Mouse (Mus musculus): ENCODE measurements around the gene Pknox2.

The Pknox2 gene

DNA sequence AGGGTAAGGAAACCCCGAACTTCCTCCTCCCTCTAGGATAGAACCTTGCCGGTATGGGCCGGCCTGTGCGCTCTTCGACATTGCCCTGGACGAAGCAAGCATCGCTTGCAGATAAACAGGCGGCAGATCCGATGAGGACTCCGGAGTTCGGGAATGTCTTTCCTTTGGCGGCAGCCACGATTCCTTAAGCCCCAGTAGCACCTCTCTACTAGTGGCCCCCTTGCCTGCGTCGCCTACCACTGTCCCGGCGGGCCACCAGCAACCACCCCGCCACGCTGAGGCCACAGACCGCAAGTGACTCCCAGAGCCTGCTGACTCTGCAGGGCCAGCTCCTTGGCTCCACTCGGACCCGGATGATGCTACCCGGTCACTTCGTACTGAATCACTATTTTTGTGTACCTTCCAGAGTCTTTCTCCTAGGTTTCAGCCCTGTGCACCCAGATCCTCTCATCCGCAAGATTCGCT, 2.0 kb downstream of the Pknox2 start:
- ChIA-PET CTCF (interaction anchor here in 3 of 4 experiments (0.9 to 2.6 kb wide), 3 partner anchors 109 to 172 kb away, joined by 3 to 8 read pairs (median 7); no protein-coding TSS in a partner anchor), POLR2A (interaction anchor here in 3 of 4 experiments (0.6 to 3.1 kb wide), 19 partner anchors 9 to 174 kb away, joined by 3 to 12 read pairs (median 4); partner anchors contain the start of gene Tmem218 (in 1 of the 3))

DNA sequence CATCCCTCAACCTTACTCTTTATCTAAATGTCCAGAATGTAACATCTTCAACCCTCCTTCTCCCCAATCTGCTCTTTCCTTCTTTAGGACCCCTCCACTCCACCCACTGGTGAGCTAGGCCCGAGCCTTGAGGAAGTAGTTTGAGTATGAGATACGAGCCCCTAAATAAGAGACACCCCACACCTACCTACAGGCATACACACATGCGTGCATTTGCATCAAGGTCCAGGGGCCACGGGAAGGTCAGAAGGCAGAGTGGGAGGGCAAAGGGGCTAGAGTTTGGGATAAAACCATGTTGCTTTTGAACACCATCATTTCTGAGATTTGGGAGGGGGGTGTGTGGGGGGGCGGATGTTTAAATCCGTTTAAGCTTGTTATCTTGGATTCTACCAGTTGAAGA, 2.5 kb downstream of the Pknox2 start:
- ChIA-PET CTCF (interaction anchor here in 3 of 4 experiments (0.7 to 2.0 kb wide), 5 partner anchors 9 to 257 kb away, joined by 3 to 7 read pairs (median 3); no protein-coding TSS in a partner anchor), POLR2A (interaction anchor here in 3 of 4 experiments (0.7 to 2.1 kb wide), 10 partner anchors 9 to 138 kb away, joined by 3 to 9 read pairs (median 5); no protein-coding TSS in a partner anchor)

DNA sequence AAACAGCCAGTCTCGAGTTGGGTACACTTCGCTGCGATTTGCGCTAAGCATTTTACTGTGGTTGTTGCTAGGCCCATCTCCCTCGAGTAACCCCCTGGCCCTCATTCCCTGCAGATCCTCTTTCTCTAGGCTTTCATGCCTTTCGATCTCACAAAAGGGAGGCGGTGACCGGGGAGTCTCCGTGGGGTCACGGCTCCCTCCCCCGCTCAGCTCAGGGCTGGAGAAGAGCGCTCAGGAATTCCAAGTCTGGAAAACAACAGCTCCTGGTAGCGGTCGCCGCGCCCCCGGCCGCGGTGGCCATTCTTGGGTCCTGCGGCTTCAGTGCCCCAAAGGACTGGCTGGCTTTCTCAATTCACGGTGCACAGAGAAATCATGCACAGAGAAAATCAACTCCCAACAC, 3.0 kb downstream of the Pknox2 start:
- ChIA-PET CTCF (interaction anchor here in 3 of 4 experiments (0.7 to 2.0 kb wide), 9 partner anchors 9 to 257 kb away, joined by 3 to 7 read pairs (median 3); no protein-coding TSS in a partner anchor), POLR2A (interaction anchor here in 3 of 4 experiments (0.7 to 2.0 kb wide), 8 partner anchors 24 to 122 kb away, joined by 3 to 8 read pairs (median 4); no protein-coding TSS in a partner anchor)

DNA sequence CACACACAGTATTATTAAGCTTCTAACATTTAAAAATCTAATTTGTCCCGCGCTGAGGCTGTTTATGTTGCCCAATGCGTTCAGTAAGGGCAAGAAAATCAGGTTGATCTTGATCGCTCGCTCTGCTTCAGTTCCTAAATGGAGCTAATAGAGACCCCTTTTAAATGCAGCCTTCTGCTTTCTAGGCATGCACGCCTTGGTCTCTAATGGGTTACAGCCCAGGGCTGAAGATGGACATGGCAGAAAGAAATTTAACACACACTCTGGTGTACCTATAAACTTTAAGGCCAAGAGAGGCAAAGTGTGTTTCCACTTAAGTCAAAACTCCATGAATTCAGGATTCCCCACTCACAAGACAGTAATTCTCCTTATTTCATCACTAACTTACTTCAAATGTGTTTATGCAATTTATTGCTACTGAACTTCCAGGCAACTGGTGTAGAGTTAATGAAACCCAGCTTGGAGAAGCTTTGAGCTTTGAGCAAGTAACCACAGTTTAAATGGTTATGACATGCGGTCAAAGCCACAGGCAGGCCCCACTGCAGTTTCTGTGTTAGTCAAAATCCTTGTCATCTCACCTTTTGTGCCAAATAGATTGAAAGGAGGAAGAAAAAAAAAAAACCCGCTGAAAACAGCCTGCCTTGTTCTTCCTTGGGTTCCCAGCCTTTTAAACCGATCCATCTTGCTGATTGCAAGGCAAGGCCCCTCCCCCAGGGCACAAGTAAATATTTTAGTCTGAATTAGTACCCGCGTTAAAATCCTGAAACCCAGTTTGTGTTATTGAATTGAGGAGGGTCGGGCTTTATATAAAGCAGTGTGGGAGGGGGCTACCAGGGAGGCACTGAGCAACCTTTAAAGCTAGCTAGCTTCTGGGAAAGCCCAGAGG, 3.9 kb downstream of the Pknox2 start:
- ChIA-PET POLR2A (interaction anchor here in 3 of 4 experiments (0.6 to 2.0 kb wide), 11 partner anchors 15 to 235 kb away, joined by 3 to 5 read pairs (median 4); no protein-coding TSS in a partner anchor), CTCF (interaction anchor here in 3 of 4 experiments (0.6 to 2.0 kb wide), 8 partner anchors 9 to 248 kb away, joined by 3 to 7 read pairs (median 3); no protein-coding TSS in a partner anchor)

DNA sequence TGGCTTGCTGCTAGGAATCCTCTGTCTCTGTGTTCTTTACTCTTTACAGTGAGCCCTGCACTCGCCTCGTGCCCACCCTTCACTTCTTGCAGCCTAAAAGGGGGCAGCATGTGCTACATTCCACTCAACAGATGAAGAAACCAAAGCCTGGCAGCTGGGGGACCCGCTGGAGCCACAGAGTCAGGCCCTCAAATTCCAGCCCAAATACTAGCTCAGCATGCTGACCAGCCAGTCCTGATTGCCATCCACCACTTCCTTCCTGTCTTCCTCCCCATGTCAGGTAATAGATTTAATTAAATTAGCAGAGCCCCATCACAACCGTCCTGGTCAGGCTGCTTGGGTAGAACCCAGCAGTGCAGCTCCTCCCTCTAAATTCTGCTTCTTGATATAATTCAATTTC, 5.1 kb downstream of the Pknox2 start:
- CTCF ChIA-PET = no interaction called here
- POLR2A ChIA-PET = interaction anchor here in 2 of 4 experiments (1.1 to 2.1 kb wide), 2 partner anchors 9 to 32 kb away, joined by 3 to 6 read pairs; no protein-coding TSS in a partner anchor

DNA sequence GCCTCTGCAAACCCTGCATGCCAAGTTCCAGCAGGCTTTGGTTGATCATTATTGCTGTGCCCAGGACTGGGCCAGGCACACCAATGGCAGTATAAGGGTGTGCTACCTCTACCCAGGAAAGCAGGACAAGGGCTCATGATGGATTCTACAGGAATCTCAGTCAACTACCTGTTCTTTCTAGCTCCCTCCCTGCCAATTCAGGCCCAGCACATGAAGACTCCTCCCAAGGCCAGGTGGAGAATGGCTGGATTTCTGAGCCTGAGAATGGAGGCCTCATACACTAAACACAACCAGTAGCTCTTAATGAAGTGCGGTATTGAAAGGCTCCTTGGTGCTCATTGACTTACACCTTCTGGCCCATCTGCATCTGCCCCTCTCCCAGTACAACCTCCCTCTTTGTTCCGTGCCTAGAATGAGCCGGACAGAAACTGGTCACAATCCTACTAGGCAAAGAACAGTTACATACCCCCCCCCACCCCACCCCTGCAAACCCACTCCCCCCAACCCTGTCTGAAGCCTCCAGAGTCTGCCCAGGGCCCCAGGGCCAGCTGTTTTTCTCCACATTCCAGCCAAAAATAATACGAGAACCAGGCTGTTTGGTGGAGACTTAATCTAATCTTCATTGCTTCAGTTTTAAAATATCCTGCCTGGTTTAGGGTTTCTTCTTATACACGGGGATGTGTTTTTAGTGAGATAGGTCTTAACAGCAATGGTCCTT, 6.6 kb downstream of the Pknox2 start:
- ChIA-PET CTCF (interaction anchor here in 2 of 4 experiments (0.7 to 1.5 kb wide), 3 partner anchors 39 to 199 kb away, joined by 3 read pairs; no protein-coding TSS in a partner anchor), POLR2A (interaction anchor here in 3 of 4 experiments (0.6 to 3.1 kb wide), 15 partner anchors 8 to 374 kb away, joined by 3 to 10 read pairs (median 4); partner anchors contain the start of gene Tmem218 (in 1 of the 3))

DNA sequence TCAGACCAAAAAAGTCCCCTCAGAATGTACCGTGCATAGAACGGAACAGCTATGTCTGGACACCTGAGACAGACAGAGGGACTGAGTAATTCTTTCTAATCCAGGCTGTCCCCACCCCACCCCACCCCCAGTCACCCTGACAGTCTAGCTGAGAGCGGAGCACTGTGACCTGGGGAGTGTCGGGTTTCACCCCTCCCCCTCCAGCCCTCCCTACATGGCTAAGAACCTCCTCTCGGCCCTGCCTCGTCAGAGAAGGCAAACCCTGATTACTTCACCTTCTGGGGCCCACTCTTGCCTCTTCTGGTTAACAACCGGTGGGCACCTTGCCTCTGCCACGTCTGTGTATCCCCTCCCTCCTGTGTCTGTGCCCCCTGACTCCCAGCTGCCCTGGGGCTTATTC, 7.7 kb downstream of the Pknox2 start:
- ChIA-PET POLR2A (interaction anchor here in 3 of 4 experiments (0.6 to 3.1 kb wide), 20 partner anchors 12 to 210 kb away, joined by 3 to 10 read pairs (median 3); partner anchors contain the start of gene Tmem218 (in 1 of the 3)), CTCF (interaction anchor here in 2 of 4 experiments (0.9 to 1.5 kb wide), 4 partner anchors 48 to 174 kb away, joined by 3 read pairs; no protein-coding TSS in a partner anchor)

DNA sequence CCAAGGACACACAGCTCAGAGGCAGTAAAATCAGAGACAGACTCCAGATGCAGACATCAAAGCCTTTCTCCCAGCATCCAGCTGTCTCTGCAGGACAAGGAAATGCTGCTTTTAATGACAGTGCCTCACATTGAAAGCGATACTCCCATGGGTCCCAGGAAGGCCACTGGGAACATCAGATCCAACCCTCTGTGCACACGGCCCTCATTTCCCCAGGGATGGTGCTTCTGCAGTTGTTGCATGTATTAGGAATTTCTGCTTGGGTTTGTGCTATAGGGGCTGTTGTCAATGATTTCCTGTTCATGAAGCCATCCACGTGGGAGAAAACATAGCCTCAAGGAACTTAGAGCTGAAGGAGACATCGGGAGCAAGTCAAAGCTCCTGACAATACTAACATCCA, 8.3 kb downstream of the Pknox2 start:
- POLR2A ChIA-PET = interaction anchor here in 3 of 4 experiments (0.6 to 3.1 kb wide), 20 partner anchors 8 to 129 kb away, joined by 3 to 10 read pairs (median 4); partner anchors contain the start of gene Pknox2 (in 1 of the 3)

DNA sequence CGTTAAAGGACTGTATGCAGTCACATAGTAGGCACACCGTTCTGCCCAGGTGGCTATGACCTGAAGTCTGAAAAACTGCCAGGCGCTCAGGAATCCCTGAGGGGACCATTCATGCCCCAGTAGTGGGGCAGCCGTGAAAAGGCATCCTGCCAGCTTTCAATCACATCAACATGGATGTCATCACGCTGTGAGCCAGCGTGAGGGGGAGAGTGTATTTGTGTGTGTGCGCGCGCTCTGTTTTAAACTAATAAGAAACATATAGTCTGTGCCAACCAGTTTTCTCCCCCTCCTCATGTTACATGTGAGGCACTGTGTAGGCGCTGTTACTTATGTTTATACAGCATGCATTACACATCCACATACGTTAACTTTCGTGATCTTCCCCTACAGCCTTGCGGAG, 10.9 kb downstream of the Pknox2 start:
- ChIA-PET CTCF (interaction anchor here in 1 of 4 experiments (1.3 kb wide), 1 partner anchor 10 kb away, joined by 3 read pairs; no protein-coding TSS in a partner anchor), POLR2A (interaction anchor here in 2 of 4 experiments (0.6 to 1.6 kb wide), 5 partner anchors 9 to 340 kb away, joined by 3 to 6 read pairs (median 4); partner anchors contain the start of gene Tmem218 (in 1 of the 2))

More for the DNA sequence above, 8.3 kb downstream of the Pknox2 start:
- CTCF ChIA-PET = interaction anchor here in 2 of 4 experiments (0.7 to 1.3 kb wide), 4 partner anchors 48 to 502 kb away, joined by 3 to 5 read pairs (median 3); no protein-coding TSS in a partner anchor

DNA sequence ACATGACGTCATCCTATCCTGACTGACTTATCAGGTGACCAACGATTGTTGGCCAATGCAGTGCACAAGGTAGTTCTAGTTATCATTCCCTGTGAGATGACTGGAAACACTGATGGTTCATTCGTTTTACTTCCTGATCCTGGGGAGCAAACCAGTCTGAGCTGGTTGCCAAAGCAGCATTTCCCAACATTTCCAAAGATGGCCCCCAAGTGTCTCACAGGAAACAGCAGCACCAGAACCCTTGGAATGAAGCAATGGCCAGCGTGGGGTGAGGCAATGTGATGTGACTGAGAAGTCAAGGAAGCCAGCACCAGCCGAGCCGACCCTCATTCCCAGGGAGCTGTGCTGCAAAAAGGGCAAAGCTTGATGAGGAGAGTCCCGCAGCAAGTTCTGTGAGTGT, 13.7 kb downstream of the Pknox2 start:
- POLR2A ChIA-PET = interaction anchor here in 3 of 4 experiments (0.6 to 2.4 kb wide), 8 partner anchors 8 to 83 kb away, joined by 3 to 9 read pairs (median 4); partner anchors contain the start of gene Pknox2 (in 1 of the 3)
- CTCF ChIA-PET = interaction anchor here in 1 of 4 experiments (1.2 kb wide), 1 partner anchor 13 kb away, joined by 3 read pairs; no protein-coding TSS in a partner anchor

DNA sequence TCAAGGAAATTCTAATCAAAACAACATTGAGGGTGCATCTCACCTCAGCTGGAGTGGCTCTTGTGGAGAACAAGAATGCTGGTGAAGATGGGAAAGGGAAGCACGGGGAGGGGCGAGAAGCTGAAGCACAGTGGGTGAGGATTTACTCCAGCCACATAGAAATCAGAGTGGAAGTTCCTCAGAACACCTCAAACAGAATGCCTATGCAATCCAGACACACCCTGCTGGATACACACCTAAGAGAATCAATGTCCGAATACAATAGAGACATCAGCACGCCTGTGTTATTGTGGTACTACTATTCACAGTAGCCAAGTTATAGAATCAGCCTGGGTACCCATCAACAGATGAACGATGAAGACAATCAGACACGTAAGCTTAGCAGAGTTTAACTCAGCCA, 18.2 kb downstream of the Pknox2 start:
- POLR2A ChIA-PET = interaction anchor here in 2 of 4 experiments (0.6 to 1.4 kb wide), 3 partner anchors 9 to 19 kb away, joined by 3 to 4 read pairs (median 3); no protein-coding TSS in a partner anchor
- CTCF ChIA-PET = no interaction called here

DNA sequence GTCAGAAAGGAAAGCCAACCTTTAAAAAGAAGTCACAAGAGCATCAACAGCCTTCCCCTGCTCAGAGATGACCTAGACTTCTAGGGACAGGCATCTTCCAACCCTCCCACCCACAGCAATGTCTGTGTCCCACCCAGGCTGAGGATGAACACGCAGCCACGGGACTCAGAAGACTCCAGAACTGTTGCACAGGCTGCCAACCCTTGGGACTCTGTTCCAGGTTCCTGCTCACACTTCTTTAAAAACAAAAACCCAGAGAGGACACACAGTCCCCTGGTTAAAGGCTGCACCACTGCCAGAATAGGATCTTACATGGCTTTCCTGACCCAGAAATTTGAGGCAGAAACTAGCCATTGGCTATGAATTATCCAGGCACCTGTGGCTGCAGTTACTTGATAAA, 21.0 kb downstream of the Pknox2 start:
- CTCF ChIA-PET = no interaction called here
- POLR2A ChIA-PET = interaction anchor here in 1 of 4 experiments (1.4 kb wide), 1 partner anchor 72 kb away, joined by 3 read pairs; no protein-coding TSS in a partner anchor

DNA sequence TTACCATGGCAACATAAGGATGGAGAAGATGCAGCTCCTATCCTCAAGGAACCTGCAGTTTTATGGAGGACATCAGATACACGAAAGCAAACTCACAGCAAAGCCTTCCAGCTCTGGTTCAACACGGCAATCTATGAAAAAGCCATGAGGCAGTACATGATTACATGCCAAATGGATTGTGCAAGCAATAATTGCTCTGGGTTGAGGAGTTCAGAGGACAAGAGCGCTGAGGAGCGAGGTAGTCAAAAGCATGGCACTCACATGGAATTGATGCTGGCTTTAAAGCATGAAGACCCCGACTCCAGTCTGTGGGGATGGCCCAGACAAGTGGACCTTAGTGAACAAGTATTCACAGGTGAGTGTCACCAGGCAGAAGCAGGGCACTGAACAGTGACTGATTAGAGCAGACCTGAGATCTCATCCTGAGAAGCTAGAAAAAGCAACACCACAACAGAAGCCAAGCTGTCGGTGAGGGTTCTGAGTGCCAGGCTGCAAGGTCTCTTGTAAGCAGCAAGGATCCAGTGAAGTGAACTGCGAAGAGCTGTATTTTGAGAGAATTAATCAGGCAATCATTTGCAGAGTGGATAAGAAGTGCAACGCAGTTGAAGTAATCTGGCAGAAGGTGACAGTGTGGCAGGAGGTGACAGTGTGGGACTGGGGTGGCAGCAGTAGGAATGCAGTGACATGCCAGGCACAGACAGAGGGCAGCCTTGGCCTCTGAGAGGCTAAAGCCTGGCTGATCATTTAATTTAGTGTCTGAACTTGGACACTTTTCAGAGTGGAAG, 22.3 kb downstream of the Pknox2 start:
- ChIA-PET CTCF (no interaction called here), POLR2A (interaction anchor here in 2 of 4 experiments (1.1 to 1.2 kb wide), 2 partner anchors 22 to 23 kb away, joined by 3 read pairs; no protein-coding TSS in a partner anchor)

DNA sequence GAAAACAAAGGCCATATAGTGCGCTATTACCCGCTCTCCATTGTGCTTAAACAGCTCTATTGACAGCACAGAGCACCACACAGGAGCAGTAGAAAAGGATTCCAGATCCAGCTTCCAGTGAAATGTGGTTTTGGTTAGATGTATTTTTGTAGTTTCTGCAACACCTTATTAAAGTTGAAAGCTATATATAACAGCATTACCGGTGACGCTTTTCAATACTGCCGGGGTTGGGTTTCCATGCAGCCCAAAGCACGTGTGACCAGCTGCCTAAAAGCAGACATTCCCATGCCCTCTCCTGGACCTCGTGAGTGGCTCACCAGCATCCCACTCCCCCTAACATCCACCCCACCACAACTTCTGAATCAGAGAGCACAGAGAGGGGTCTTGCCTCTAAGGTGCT, 23.8 kb downstream of the Pknox2 start:
- ChIA-PET CTCF (interaction anchor here in 1 of 4 experiments (0.6 kb wide), 1 partner anchor 152 kb away, joined by 3 read pairs; no protein-coding TSS in a partner anchor), POLR2A (interaction anchor here in 1 of 4 experiments (1.3 kb wide), 2 partner anchors 22 to 24 kb away, joined by 3 read pairs; partner anchors contain the start of gene Pknox2)

DNA sequence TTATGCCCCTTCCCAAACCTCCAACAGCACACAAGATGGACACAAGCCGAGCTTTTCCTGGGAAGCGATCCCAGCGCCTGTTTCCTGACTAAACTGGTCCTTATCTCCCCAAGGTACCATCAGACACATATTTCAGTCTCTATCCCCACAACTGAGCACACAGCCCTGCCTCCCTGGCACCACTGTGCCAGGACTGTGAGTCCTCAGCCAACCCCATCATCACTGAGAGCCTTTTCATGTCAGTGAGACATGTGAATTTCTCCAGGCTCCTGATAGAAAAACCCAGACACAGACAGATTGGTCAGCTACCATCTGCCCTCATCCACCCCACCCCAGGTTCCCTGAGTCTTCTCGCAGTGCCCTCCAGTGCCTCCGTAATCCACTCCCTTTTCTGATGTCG, 24.2 kb downstream of the Pknox2 start:
- CTCF ChIA-PET = no interaction called here

DNA sequence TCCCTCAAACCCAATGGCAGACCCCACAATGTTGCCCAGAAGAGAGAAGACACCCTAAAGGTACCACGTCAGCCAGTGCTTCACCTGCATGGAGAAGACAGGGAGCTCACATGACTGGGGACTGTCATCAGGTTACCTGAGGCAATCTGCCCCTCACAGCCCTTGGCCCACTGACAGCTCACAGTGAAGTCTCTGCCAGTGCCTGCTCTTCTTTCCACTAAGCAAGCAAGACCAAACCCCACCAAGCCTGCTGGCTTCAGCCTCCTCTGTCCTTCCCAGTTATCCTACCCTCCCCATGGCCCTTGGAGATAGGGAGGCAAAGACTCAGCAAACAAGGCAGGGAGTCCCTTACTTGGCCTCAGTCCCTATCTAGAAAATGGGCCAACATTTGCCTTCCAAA, 24.8 kb downstream of the Pknox2 start:
- ChIA-PET CTCF (no interaction called here), POLR2A (interaction anchor here in 2 of 4 experiments (0.6 to 1.6 kb wide), 8 partner anchors 11 to 399 kb away, joined by 3 to 4 read pairs (median 3); partner anchors contain the start of gene Pknox2 (in 1 of the 2))

More for the DNA sequence above, 24.2 kb downstream of the Pknox2 start:
- POLR2A ChIA-PET = interaction anchor here in 2 of 4 experiments (0.6 to 1.6 kb wide), 7 partner anchors 11 to 399 kb away, joined by 3 to 4 read pairs (median 3); partner anchors contain the start of gene Pknox2 (in 1 of the 2)

Data from embryonic stem cell, embryonic (primary cell).